Mouse (Mus musculus) liver, adult 2 months (tissue): ENCODE results near the gene Col23a1. TPM values are rescaled to one million over a fixed set of nuclear protein-coding genes. Genes with fewer than 3 reads are reported as not detected.
"Not testable (repeated sequence)": the region's sequence is repeated elsewhere in the genome, so short reads cannot be mapped to it uniquely, and the experiment has no call there.

Source experiments
- DNase-seq: peaks from one replicate; pipeline ENCODE4 v3.0.0-alpha.2; 2011; ENCODE audit warnings: low read depth, low spot score; ENCODE audit errors: extremely low read depth
- H3K27ac ChIP-seq: fragments of 200-500 bp; replicated peaks from 2 replicates; pipeline ENCODE4 v1.5.1; 2012; ENCODE audit warnings: low read depth, mild to moderate bottlenecking, control low read depth, inconsistent platforms, low read length; ENCODE audit not compliant: insufficient read depth
- H3K27me3 ChIP-seq: fragments of 200-500 bp; 2 replicates; pipeline ENCODE4 v1.6.1; 2012; ENCODE audit warnings: mild to moderate bottlenecking, moderate library complexity, low read length, inconsistent platforms; ENCODE audit not compliant: control insufficient read depth, insufficient read depth
- H3K36me3 ChIP-seq: fragments of 200-500 bp; 2 replicates; pipeline ENCODE4 v1.6.1; 2012; ENCODE audit warnings: low read length, inconsistent platforms; ENCODE audit not compliant: control insufficient read depth, insufficient read depth
- H3K4me1 ChIP-seq: fragments of 200-500 bp; 2 replicates; pipeline ENCODE4 v1.6.1; 2011; ENCODE audit warnings: low read length; ENCODE audit not compliant: control insufficient read depth, insufficient read depth
- H3K4me3 ChIP-seq: fragments of 200-500 bp; 2 replicates; pipeline ENCODE4 v1.5.1; 2011; ENCODE audit warnings: low read depth, mild to moderate bottlenecking, control low read depth, low read length, moderate library complexity; ENCODE audit not compliant: insufficient read depth
- H3K79me2 ChIP-seq: fragments of 200-500 bp; 2 replicates; pipeline ENCODE4 v1.6.1; 2012; ENCODE audit warnings: inconsistent platforms, mild to moderate bottlenecking, low read length, moderate library complexity; ENCODE audit not compliant: control insufficient read depth, insufficient read depth
- H3K9ac ChIP-seq: fragments of 200-500 bp; 2 replicates; pipeline ENCODE4 v1.6.1; 2012; ENCODE audit warnings: low read depth, mild to moderate bottlenecking, control low read depth, inconsistent platforms, low read length
- CTCF ChIP-seq: fragments of 200-500 bp; IDR thresholded peaks from 2 replicates; pipeline ENCODE4 v1.5.1; 2011; ENCODE audit warnings: low read depth, low read length, control low read depth
- POLR2A ChIP-seq: fragments of 200-500 bp; IDR thresholded peaks from 2 replicates; pipeline ENCODE4 v1.6.1; 2011; ENCODE audit warnings: low read length, control low read depth; ENCODE audit not compliant: insufficient read depth; ENCODE audit errors: extremely low read depth
- WGBS: fragments of 180-500 bp; shearing (Covaris S2); methylation state at CpG from one replicate; pipeline ENCODE4 v1.1.7; 2018; 5-methylcytosine and 5-hydroxymethylcytosine counted together
- polyA plus RNA-seq: library from polyadenylated mRNA; depleted of rRNA; stranded (reverse); fragments of >200 nt; gene quantifications from 2 replicates; pipeline ENCODE4 v1.2.3, GENCODE M21; 2012
- total RNA-seq: library from RNA; depleted of rRNA; stranded (reverse); fragments of >200 nt; gene quantifications from 2 replicates; pipeline ENCODE4 v1.2.3, GENCODE M21; 2014

Gene Col23a1
- total and polyA plus RNA-seq, 2 experiments, result 0.05 to 0.09 TPM

GRCm38 (mm10) chr11:51602253-51602652 lies 312.5 kb downstream of the Col23a1 start:
- H3K79me2 ChIP-seq, result peaks cover 9% of the 10 kb centered on the region; the same call in 1 of the 2 replicates
- H3K9ac ChIP-seq, result no peak overlapping the region
- no peak overlapping the region for H3K27ac ChIP-seq
- WGBS, result 85% methylated on average over 3 of the region's 3 CpGs
- no peaks in the 10 kb centered on the region for H3K27me3 ChIP-seq
- H3K4me1 ChIP-seq, result peaks cover 1% of the 10 kb centered on the region; the same call in 1 of the 2 replicates
- no peak for DNase-seq
- H3K4me3 ChIP-seq, result no peak overlapping the region
- TF ChIP-seq CTCF (no peak), POLR2A (no peak)
- H3K36me3 ChIP-seq, result peaks cover 77% of the 10 kb centered on the region

DNA sequence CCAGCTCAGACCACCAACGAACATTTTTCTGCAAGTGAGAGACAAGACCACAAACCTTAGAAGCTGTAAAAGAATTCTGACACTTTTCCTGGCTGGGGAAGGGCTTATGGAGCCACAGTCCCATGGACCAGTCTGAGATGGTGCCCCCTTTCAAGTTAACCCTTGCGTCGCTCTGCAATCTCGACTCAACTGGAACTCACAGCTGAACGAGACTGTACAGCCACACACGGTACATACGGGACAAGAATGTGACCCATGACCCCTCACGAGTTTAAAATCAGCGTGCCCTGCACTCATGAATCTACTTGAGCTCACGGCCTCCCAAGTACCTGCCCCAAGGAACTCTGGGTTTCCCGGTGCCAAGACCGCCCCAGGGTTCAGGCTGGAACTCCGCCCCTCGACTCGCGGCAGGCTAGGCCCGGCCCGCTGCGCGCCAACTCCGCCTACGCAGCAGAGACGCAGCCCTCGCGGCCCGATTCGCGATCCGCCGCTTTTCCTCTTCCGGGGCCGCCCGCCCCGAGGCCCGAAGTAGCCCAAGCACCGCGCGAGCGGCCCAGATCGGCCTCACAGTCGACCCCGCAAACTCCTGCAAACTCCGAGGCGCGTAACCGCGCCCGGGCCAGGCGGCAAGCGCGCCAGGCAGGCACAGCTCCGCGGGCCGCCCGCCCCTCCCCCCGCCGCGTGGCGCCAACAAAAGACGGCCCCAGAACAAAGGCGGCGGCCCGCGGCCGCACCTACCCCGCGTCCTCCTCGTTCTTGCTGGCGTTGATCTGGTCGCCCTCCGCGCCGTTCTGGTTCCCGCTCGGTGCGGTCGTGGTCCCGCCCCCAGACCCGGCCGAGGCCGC lies 316.1 kb downstream of the Col23a1 start:
- TF ChIP-seq POLR2A, result peak; percentile 45; the same call in 1 of the 2 replicates
- TF ChIP-seq CTCF, result no peak
- Histone ChIP-seq H3K27ac (peak overlapping the region; percentile 77), H3K36me3 (peaks cover 42% of the 10 kb centered on the region), H3K79me2 (peaks cover 9% of the 10 kb centered on the region; the same call in 1 of the 2 replicates), H3K9ac (peak overlapping the region; percentile 98), H3K4me1 (peaks cover 3% of the 10 kb centered on the region), H3K4me3 (peak overlapping the region; percentile 91), H3K27me3 (no peaks in the 10 kb centered on the region)
- peak; percentile 82 for DNase-seq
- WGBS, result under 1% methylated on average over 81 of the region's 81 CpGs

GRCm38 (mm10) chr11:51606447-51607095 lies 316.9 kb downstream of the Col23a1 start, which contains the start of gene Hnrnpab:
Gene Hnrnpab (minus strand): TSS chr11:51606847.
- Histone ChIP-seq H3K4me1 (peaks cover 3% of the 10 kb centered on the region), H3K36me3 (peaks cover 35% of the 10 kb centered on the region), H3K4me3 (peak within 1 kb of the TSS; percentile 91), H3K27ac (peak within 1 kb of the TSS; percentile 77), H3K79me2 (peaks cover 9% of the 10 kb centered on the region; the same call in 1 of the 2 replicates), H3K27me3 (no peaks in the 10 kb centered on the region), H3K9ac (peak within 1 kb of the TSS; percentile 98)
- TF ChIP-seq CTCF (no peak), POLR2A (peak; percentile 99)
- DNase-seq, result peak; percentile 86
- WGBS, result 1% methylated on average over 90 of the region's 91 CpGs

- 5% methylated on average over 15 of the region's 15 CpGs for WGBS
- no peaks in the 10 kb centered on the region for H3K27me3 ChIP-seq
- H3K4me1 ChIP-seq, result peaks cover 3% of the 10 kb centered on the region
- H3K27ac ChIP-seq, result peak overlapping the region; percentile 63
- peaks cover 29% of the 10 kb centered on the region for H3K36me3 ChIP-seq
- peak overlapping the region; percentile 57 for H3K4me3 ChIP-seq
- peak overlapping the region; percentile 71 for H3K9ac ChIP-seq
- TF ChIP-seq POLR2A, result no peak
- TF ChIP-seq CTCF, result no peak
- no peak for DNase-seq
- peaks cover 9% of the 10 kb centered on the region; the same call in 1 of the 2 replicates for H3K79me2 ChIP-seq
Observed at GRCm38 (mm10) chr11:51607096-51607738, 317.5 kb downstream of the Col23a1 start.

- H3K27ac ChIP-seq, result no peak overlapping the region
- peaks cover 8% of the 10 kb centered on the region for H3K36me3 ChIP-seq
- TF ChIP-seq CTCF (no peak), POLR2A (no peak)
- H3K4me1 ChIP-seq, result peaks cover 3% of the 10 kb centered on the region
- H3K79me2 ChIP-seq, result peaks cover 9% of the 10 kb centered on the region; the same call in 1 of the 2 replicates
- no peak overlapping the region for H3K9ac ChIP-seq
- H3K27me3 ChIP-seq, result no peaks in the 10 kb centered on the region
- 49% methylated on average over 3 of the region's 3 CpGs for WGBS
- no peak overlapping the region for H3K4me3 ChIP-seq
- peak; percentile 74 for DNase-seq
Observed at GRCm38 (mm10) chr11:51609266-51609909, 319.7 kb downstream of the Col23a1 start.

DNA sequence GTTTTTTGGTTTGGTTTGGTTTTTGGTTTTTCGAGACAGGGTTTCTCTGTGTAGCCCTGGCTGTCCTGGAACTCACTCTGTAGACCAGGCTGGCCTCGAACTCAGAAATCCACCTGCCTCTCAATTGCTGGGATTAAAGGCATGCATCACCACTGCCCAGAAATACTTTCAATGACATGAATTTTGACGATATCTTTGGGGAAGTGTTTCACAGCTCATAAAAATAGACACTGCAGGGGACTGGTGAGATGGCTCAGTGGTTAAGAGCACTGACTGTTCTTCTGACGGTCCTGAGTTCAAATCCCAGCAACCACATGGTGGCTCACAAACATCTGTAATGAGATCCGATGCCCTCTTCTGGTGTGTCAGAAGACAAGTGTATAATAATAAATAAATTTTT lies 320.2 kb downstream of the Col23a1 start:
- not testable (repeated sequence) for H3K27me3 ChIP-seq, H3K36me3 ChIP-seq, DNase-seq, H3K27ac ChIP-seq, H3K9ac ChIP-seq, H3K79me2 ChIP-seq, H3K4me1 ChIP-seq, H3K4me3 ChIP-seq
- 80% methylated on average over 5 of the region's 5 CpGs for WGBS
